Mouse (Mus musculus) heart, embryonic 14.5 days (tissue): Measurements from ENCODE around the gene Cacng6. TPM values are rescaled to one million over a fixed set of nuclear protein-coding genes. Genes with fewer than 3 reads are reported as not detected.

ENCODE experiments used
- ATAC-seq: fragments of 200-750 bp; cut with Nextera tagmentation; 2 replicates; pipeline ENCODE4 v1.8.0; 2017; ENCODE audit warnings: low read depth, moderate TSS enrichment; ENCODE audit not compliant: insufficient number of reproducible peaks, insufficient read depth, low FRiP score
- H3K27ac ChIP-seq, 2 experiments: fragments of 200-500 bp in 1 of 2; fragments of 300-500 bp in 1 of 2; sonication (generic) in 1 of 2; replicated peaks in 1 of 2; 2 replicates each; pipeline ENCODE4 v1.5.1; 2012 to 2014; ENCODE audit warnings: low read depth in 2 of 2, low read length in 2 of 2, control low read depth in 1 of 2, mild to moderate bottlenecking in 1 of 2, mixed read lengths in 1 of 2; ENCODE audit not compliant: control insufficient read depth in 1 of 2, insufficient read depth in 1 of 2
- H3K27me3 ChIP-seq: fragments of 300-500 bp; sonication (generic); 2 replicates; pipeline ENCODE4 v1.6.1; 2014; ENCODE audit warnings: mild to moderate bottlenecking, low read length, control low read depth; ENCODE audit not compliant: control insufficient read depth, insufficient read depth
- H3K36me3 ChIP-seq: fragments of 300-500 bp; sonication (generic); 2 replicates; pipeline ENCODE4 v1.6.1; 2014; ENCODE audit warnings: mild to moderate bottlenecking, control low read depth, low read length, mixed read lengths; ENCODE audit not compliant: control insufficient read depth, insufficient read depth
- H3K4me1 ChIP-seq, 2 experiments: fragments of 200-500 bp in 1 of 2; fragments of 300-500 bp in 1 of 2; sonication (generic) in 1 of 2; 2 replicates each; pipeline ENCODE4 v1.6.1; 2012 to 2014; ENCODE audit warnings: low read length in 2 of 2, control low read depth in 1 of 2, mixed read lengths in 1 of 2; ENCODE audit not compliant: control insufficient read depth in 2 of 2, insufficient read depth in 2 of 2
- H3K4me2 ChIP-seq: fragments of 300-500 bp; sonication (generic); 2 replicates; pipeline ENCODE4 v1.6.1; 2014; ENCODE audit warnings: mild to moderate bottlenecking, low read length
- H3K4me3 ChIP-seq, 2 experiments: fragments of 200-500 bp in 1 of 2; fragments of 300-500 bp in 1 of 2; sonication (generic) in 1 of 2; 2 replicates each; pipeline ENCODE4 v1.5.1; 2012 to 2014; ENCODE audit warnings: low read length in 2 of 2, mild to moderate bottlenecking in 2 of 2, control low read depth in 1 of 2, low read depth in 1 of 2, moderate library complexity in 1 of 2; ENCODE audit not compliant: control insufficient read depth in 1 of 2, insufficient read depth in 1 of 2
- H3K9ac ChIP-seq: fragments of 300-500 bp; sonication (generic); 2 replicates; pipeline ENCODE4 v1.6.1; 2014; ENCODE audit warnings: mild to moderate bottlenecking, low read length
- H3K9me3 ChIP-seq: fragments of 300-500 bp; sonication (generic); 2 replicates; pipeline ENCODE4 v1.6.1; 2016; ENCODE audit warnings: low read length, control low read depth; ENCODE audit not compliant: control insufficient read depth
- WGBS: fragments of 180-500 bp; shearing (Covaris S2); extraction: QIAGEN DNeasy Blood & Tissue Kit; methylation state at CpG from one replicate; pipeline ENCODE4 v1.1.7; 2014; 5-methylcytosine and 5-hydroxymethylcytosine counted together
- polyA plus RNA-seq: library from polyadenylated mRNA; unstranded; fragments of >200 nt; fragmentation: Nextera tagmentation; extraction: Ambion mirVana; gene quantifications from 2 replicates; pipeline ENCODE4 v1.2.1, GENCODE M21; 2014

Cacng6 gene
- polyA plus RNA-seq, 1 experiment from 2014 or later: 19.1 TPM

- Histone ChIP-seq H3K27ac (no peak overlapping the region), H3K27me3 (peaks cover 8% of the 10 kb centered on the region; the same call in 1 of the 2 replicates), H3K4me2 (no peak overlapping the region), H3K36me3 (no peaks in the 10 kb centered on the region), H3K9ac (no peak overlapping the region), H3K4me3 (no peak overlapping the region), H3K9me3 (no peaks in the 10 kb centered on the region), H3K4me1 (no peaks in the 10 kb centered on the region)
- ATAC-seq: no peak
- 64% methylated on average over 5 of the region's 5 CpGs for WGBS
These were observed 26.7 kb downstream of the Cacng6 start for GRCm38 (mm10) chr7:3450671-3451070.

- Histone ChIP-seq H3K4me3 (no peak overlapping the region), H3K4me2 (no peak overlapping the region), H3K27ac (no peak overlapping the region), H3K4me1 (no peaks in the 10 kb centered on the region), H3K27me3 (peaks cover 8% of the 10 kb centered on the region; the same call in 1 of the 2 replicates), H3K9me3 (no peaks in the 10 kb centered on the region), H3K36me3 (no peaks in the 10 kb centered on the region), H3K9ac (no peak overlapping the region)
- ATAC-seq: no peak
- WGBS: 23% methylated on average over 6 of the region's 6 CpGs
These were observed 27.2 kb downstream of the Cacng6 start for GRCm38 (mm10) chr7:3451161-3451560.

GRCm38 (mm10) chr7:3452821-3453485 lies 29.0 kb downstream of the Cacng6 start:
- 42% methylated on average over 12 of the region's 12 CpGs for WGBS
- H3K4me3 ChIP-seq: no peak overlapping the region
- H3K27me3 ChIP-seq: peaks cover 8% of the 10 kb centered on the region; the same call in 1 of the 2 replicates
- H3K4me2 ChIP-seq: no peak overlapping the region
- H3K4me1 ChIP-seq: no peaks in the 10 kb centered on the region
- no peak overlapping the region for H3K9ac ChIP-seq
- ATAC-seq: no peak
- no peaks in the 10 kb centered on the region for H3K9me3 ChIP-seq
- H3K36me3 ChIP-seq: no peaks in the 10 kb centered on the region
- H3K27ac ChIP-seq: no peak overlapping the region

GRCm38 (mm10) chr7:3453486-3454183 lies 29.6 kb downstream of the Cacng6 start:
- Histone ChIP-seq H3K4me2 (no peak overlapping the region), H3K27me3 (peaks cover 8% of the 10 kb centered on the region; the same call in 1 of the 2 replicates), H3K27ac (no peak overlapping the region), H3K9ac (no peak overlapping the region), H3K4me3 (no peak overlapping the region), H3K36me3 (no peaks in the 10 kb centered on the region), H3K9me3 (no peaks in the 10 kb centered on the region), H3K4me1 (no peaks in the 10 kb centered on the region)
- WGBS: 37% methylated on average over 11 of the region's 11 CpGs
- ATAC-seq: no peak

- Histone ChIP-seq H3K9ac (no peak overlapping the region), H3K4me3 (no peak overlapping the region), H3K4me2 (no peak overlapping the region), H3K27ac (no peak overlapping the region), H3K36me3 (no peaks in the 10 kb centered on the region), H3K27me3 (no peaks in the 10 kb centered on the region), H3K4me1 (no peaks in the 10 kb centered on the region), H3K9me3 (no peaks in the 10 kb centered on the region)
- no peak for ATAC-seq
- 89% methylated on average over 10 of the region's 10 CpGs for WGBS
These were observed 33.3 kb downstream of the Cacng6 start for GRCm38 (mm10) chr7:3457111-3457840.

- H3K9me3 ChIP-seq: no peaks in the 10 kb centered on the region
- no peaks in the 10 kb centered on the region for H3K36me3 ChIP-seq
- H3K27me3 ChIP-seq: no peaks in the 10 kb centered on the region
- no peak for ATAC-seq
- no peak overlapping the region for H3K4me3 ChIP-seq
- 75% methylated on average over 9 of the region's 9 CpGs for WGBS
- no peaks in the 10 kb centered on the region for H3K4me1 ChIP-seq
- H3K27ac ChIP-seq: no peak overlapping the region
- H3K9ac ChIP-seq: no peak overlapping the region
- H3K4me2 ChIP-seq: no peak overlapping the region
These were observed 33.8 kb downstream of the Cacng6 start for GRCm38 (mm10) chr7:3457841-3458217.

- H3K9ac ChIP-seq: no peak overlapping the region
- ATAC-seq: no peak
- H3K4me2 ChIP-seq: no peak overlapping the region
- no peaks in the 10 kb centered on the region for H3K4me1 ChIP-seq
- WGBS: 80% methylated on average over 8 of the region's 8 CpGs
- H3K27me3 ChIP-seq: no peaks in the 10 kb centered on the region
- H3K36me3 ChIP-seq: no peaks in the 10 kb centered on the region
- no peak overlapping the region for H3K4me3 ChIP-seq
- no peaks in the 10 kb centered on the region for H3K9me3 ChIP-seq
- H3K27ac ChIP-seq: no peak overlapping the region
These were observed 36.3 kb downstream of the Cacng6 start for GRCm38 (mm10) chr7:3460261-3460660.
